Mouse (Mus musculus) stomach, postnatal 0 days (tissue): ENCODE measurements at regions not wholly inside any gene's neighbourhood (a gene's known extent, or its start where the extent isn't known, plus 50 kb on each side); places are given as distances from the start of the nearest gene placed in this dataset.

Source experiments
- ATAC-seq: fragments of 200-750 bp; cut with Nextera tagmentation; 2 replicates; pipeline ENCODE4 v1.8.0; 2017; ENCODE audit not compliant: low FRiP score, low TSS enrichment
- DNase-seq: peaks from one replicate; pipeline ENCODE4 v3.0.0-alpha.2; 2016; ENCODE audit warnings: low spot score
- H3K27ac ChIP-seq: fragments of 300-500 bp; sonication (generic); replicated peaks from 2 replicates; pipeline ENCODE4 v1.5.1; 2014; ENCODE audit warnings: mild to moderate bottlenecking, control low read depth
- H3K27me3 ChIP-seq: fragments of 300-500 bp; sonication (generic); 2 replicates; pipeline ENCODE4 v1.6.1; 2014; ENCODE audit warnings: low read length; ENCODE audit not compliant: control insufficient read depth, insufficient read depth
- H3K36me3 ChIP-seq: fragments of 300-500 bp; sonication (generic); 2 replicates; pipeline ENCODE4 v1.6.1; 2014; ENCODE audit warnings: low read length, mixed read lengths; ENCODE audit not compliant: control insufficient read depth, insufficient read depth
- H3K4me1 ChIP-seq: fragments of 300-500 bp; sonication (generic); replicated peaks from 2 replicates; pipeline ENCODE4 v1.6.1; 2014; ENCODE audit warnings: antibody characterized with exemption; ENCODE audit not compliant: control insufficient read depth, insufficient read depth
- H3K4me2 ChIP-seq: fragments of 300-500 bp; sonication (generic); replicated peaks from 2 replicates; pipeline ENCODE4 v1.6.1; 2014; ENCODE audit warnings: low read depth, mild to moderate bottlenecking, control low read depth, moderate library complexity
- H3K4me3 ChIP-seq: fragments of 300-500 bp; sonication (generic); 2 replicates; pipeline ENCODE4 v1.5.1; 2014; ENCODE audit warnings: low read depth, low read length, control low read depth
- H3K9ac ChIP-seq: fragments of 300-500 bp; sonication (generic); 2 replicates; pipeline ENCODE4 v1.6.1; 2014; ENCODE audit warnings: mild to moderate bottlenecking, low read length, control low read depth, mixed read lengths
- H3K9me3 ChIP-seq: fragments of 300-500 bp; sonication (generic); 2 replicates; pipeline ENCODE4 v1.6.1; 2016; ENCODE audit warnings: low read length; ENCODE audit not compliant: control insufficient read depth
- CTCF ChIP-seq: IDR thresholded peaks from 2 replicates; pipeline ENCODE4 v1.5.1; 2016; ENCODE audit warnings: antibody characterized with exemption, low read depth, mild to moderate bottlenecking, moderate library complexity
- EP300 ChIP-seq: optimal IDR thresholded peaks from 2 replicates; pipeline ENCODE3; 2016; ENCODE audit warnings: antibody characterized with exemption
- WGBS: fragments of 180-500 bp; shearing (Covaris S2); extraction: QIAGEN DNeasy Blood & Tissue Kit; methylation state at CpG from one replicate; pipeline ENCODE4 v1.1.7; 2014; 5-methylcytosine and 5-hydroxymethylcytosine counted together

- 63% methylated on average over 4 of the region's 4 CpGs for WGBS
- Histone ChIP-seq H3K27me3 (no peaks in the 10 kb centered on the region), H3K4me2 (no peak overlapping the region), H3K27ac (no peak overlapping the region), H3K4me3 (no peak overlapping the region), H3K36me3 (no peaks in the 10 kb centered on the region), H3K9ac (no peak overlapping the region), H3K9me3 (no peaks in the 10 kb centered on the region), H3K4me1 (no peaks in the 10 kb centered on the region)
- DNase-seq, result no peak
- ATAC-seq, result no peak
- TF ChIP-seq CTCF, result peak; percentile 50
- no peak for TF ChIP-seq EP300
Observed at GRCm38 (mm10) chr16:70071471-70071870, 207.9 kb upstream of the Speer2 start.

- no peak for ATAC-seq
- no peaks in the 10 kb centered on the region for H3K4me1 ChIP-seq
Observed at GRCm38 (mm10) chr16:70073740-70074139, 210.2 kb upstream of the Speer2 start.

GRCm38 (mm10) chr16:70079497-70079896, 216.0 kb upstream of the Speer2 start:
- Histone ChIP-seq H3K4me3 (no peak overlapping the region), H3K27ac (no peak overlapping the region), H3K27me3 (no peaks in the 10 kb centered on the region), H3K4me2 (no peak overlapping the region), H3K36me3 (no peaks in the 10 kb centered on the region), H3K9ac (no peak overlapping the region), H3K4me1 (no peaks in the 10 kb centered on the region), H3K9me3 (no peaks in the 10 kb centered on the region)
- no peak for TF ChIP-seq CTCF
- no peak for TF ChIP-seq EP300
- ATAC-seq, result no peak
- no peak for DNase-seq
- WGBS, result 66% methylated on average over 10 of the region's 10 CpGs

More at GRCm38 (mm10) chr16:70073740-70074139, 210.2 kb upstream of the Speer2 start:
- Histone ChIP-seq H3K27ac (no peak overlapping the region), H3K9ac (no peak overlapping the region), H3K9me3 (no peaks in the 10 kb centered on the region), H3K36me3 (no peaks in the 10 kb centered on the region), H3K27me3 (no peaks in the 10 kb centered on the region), H3K4me3 (no peak overlapping the region), H3K4me2 (no peak overlapping the region)
- TF ChIP-seq CTCF, result no peak
- no peak for TF ChIP-seq EP300
- 80% methylated on average over 2 of the region's 2 CpGs for WGBS
- no peak for DNase-seq

GRCm38 (mm10) chr16:70091291-70091690, 222.5 kb upstream of the Gbe1 start:
- Histone ChIP-seq H3K9ac (no peak overlapping the region), H3K4me1 (no peaks in the 10 kb centered on the region), H3K36me3 (no peaks in the 10 kb centered on the region), H3K4me2 (no peak overlapping the region), H3K9me3 (no peaks in the 10 kb centered on the region), H3K4me3 (no peak overlapping the region), H3K27me3 (no peaks in the 10 kb centered on the region), H3K27ac (no peak overlapping the region)
- TF ChIP-seq EP300 (no peak), CTCF (no peak)
- no peak for DNase-seq
- 80% methylated on average over 4 of the region's 4 CpGs for WGBS
- no peak for ATAC-seq

- H3K9ac ChIP-seq, result no peak overlapping the region
- WGBS, result 86% methylated on average over 5 of the region's 5 CpGs
- DNase-seq, result no peak
Observed at GRCm38 (mm10) chr16:70091963-70092362, 221.8 kb upstream of the Gbe1 start.

GRCm38 (mm10) chr16:70093224-70093623, 220.5 kb upstream of the Gbe1 start:
- H3K27me3 ChIP-seq, result no peaks in the 10 kb centered on the region
- no peak overlapping the region for H3K27ac ChIP-seq
- no peak overlapping the region for H3K4me2 ChIP-seq
- H3K4me1 ChIP-seq, result no peaks in the 10 kb centered on the region
- TF ChIP-seq CTCF (no peak), EP300 (no peak)
- no peak overlapping the region for H3K4me3 ChIP-seq
- DNase-seq, result no peak
- H3K36me3 ChIP-seq, result no peaks in the 10 kb centered on the region
- no peak overlapping the region for H3K9ac ChIP-seq
- H3K9me3 ChIP-seq, result no peaks in the 10 kb centered on the region
- WGBS, result 29% methylated on average over 3 of the region's 3 CpGs
- no peak for ATAC-seq

More at GRCm38 (mm10) chr16:70091963-70092362, 221.8 kb upstream of the Gbe1 start:
- Histone ChIP-seq H3K27me3 (no peaks in the 10 kb centered on the region), H3K4me2 (no peak overlapping the region), H3K27ac (no peak overlapping the region), H3K4me1 (no peaks in the 10 kb centered on the region), H3K36me3 (no peaks in the 10 kb centered on the region), H3K4me3 (no peak overlapping the region), H3K9me3 (no peaks in the 10 kb centered on the region)
- ATAC-seq, result no peak
- no peak for TF ChIP-seq CTCF
- no peak for TF ChIP-seq EP300
